Mouse (Mus musculus): ENCODE measurements around the gene Gm8994.

Gene Gm8994

GRCm38 (mm10) chr6:136364008-136364407 lies 36.7 kb downstream of the Gm8994 start:
- no peak for DNase-seq

DNA sequence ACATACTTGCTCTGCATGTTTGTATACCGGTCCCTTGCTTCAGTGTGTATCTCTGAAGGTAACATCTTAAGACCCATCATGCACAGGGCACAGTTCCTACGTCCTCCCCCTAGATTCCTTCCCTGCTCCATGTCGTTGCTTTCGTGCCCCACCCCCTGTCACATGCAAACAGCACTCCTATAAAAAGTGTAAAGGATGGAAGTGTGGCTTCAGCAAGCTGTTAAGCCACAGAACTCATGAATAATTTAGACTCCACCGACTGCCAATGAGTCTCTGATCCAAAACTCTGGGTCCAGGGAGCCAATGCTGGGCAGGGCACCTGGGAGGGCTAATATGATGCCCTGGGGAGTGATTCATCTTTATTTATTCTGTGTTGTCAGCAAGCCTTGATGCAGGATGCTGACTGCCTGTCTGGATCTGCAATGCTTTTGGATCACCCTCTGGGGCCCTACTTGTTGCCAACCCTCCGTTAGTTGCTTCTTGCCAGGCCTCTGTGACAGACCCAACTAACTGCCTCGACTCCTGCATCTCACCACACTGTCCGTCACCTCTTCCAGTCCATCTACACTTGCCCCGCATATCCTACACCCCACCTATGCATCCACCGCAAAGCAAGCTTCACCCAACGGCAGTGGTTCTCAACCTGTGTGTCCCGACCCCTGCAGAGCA lies 37.2 kb downstream of the Gm8994 start:
- DNase-seq = no peak

DNA sequence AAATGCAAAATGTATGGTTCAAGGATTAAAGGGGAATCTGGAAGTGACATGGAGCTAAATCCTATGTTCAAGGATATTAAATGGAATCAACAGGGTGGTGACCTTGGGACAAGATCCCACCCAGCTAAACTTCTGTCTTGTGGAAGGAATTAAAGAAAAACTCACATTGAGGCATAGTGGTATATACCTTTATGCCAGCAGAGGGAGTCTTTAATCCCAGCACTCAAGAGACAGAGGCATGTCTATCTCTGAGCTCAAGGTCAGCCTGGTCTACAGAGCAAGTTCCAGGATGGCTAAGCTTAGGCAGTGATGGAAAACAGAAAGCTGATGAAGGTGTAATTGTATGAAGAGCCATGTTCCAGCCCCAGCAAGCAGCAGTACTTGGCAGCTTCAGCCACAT lies 48.8 kb downstream of the Gm8994 start:
- no peak for DNase-seq
